Mouse (Mus musculus) heart, adult 2 months (tissue): ENCODE data around the gene Gtf3c1.

Experiments used
- CTCF ChIP-seq: fragments of 200-600 bp; IDR thresholded peaks from 2 replicates; pipeline ENCODE4 v1.8.1; 2022; ENCODE audit warnings: antibody characterized with exemption, mild to moderate bottlenecking, moderate library complexity
- EP300 ChIP-seq: fragments of 200-500 bp; IDR thresholded peaks from 2 replicates; pipeline ENCODE4 v1.6.1; 2011; ENCODE audit warnings: low read depth, low read length, control low read depth; ENCODE audit not compliant: insufficient read depth

- TF ChIP-seq EP300 (no peak), CTCF (no peak)
Observed at GRCm38 (mm10) chr7:125625829-125626228, 81.8 kb downstream of the Gtf3c1 start.
